ENCODE assay signal across 8 mouse cellular contexts in the genomic region with DNA sequence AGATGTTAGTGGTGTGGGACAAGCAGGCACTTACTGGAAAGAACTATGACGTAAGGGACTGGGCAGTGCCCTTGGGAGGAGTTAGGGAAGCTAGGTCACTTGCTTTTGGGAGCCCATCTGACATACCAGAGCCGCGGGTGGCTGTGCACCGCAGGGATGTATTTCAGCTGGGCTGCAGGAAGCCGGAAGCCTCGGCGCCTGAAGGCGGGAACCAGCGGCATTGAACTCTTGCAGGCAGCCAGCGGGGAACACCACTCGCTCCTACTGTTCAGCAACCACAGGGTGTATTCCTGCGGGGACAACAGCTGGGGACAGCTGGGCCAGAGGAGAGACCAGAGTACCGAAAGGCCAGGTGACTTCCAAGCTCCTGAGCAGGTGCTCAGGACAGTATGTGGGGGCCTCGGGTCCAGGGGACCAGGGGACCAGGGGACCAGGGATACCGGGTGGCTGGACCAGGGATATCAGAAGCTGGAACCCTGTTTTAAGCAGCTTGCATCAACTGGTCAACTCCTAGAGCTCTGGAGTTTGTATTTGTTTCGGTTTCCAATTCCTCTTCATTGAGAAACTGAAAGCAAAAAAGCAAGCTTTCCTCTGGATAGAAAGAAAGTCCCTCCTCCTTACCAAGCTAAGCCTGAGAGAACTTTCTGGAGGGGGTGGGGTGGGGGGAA. TPM values are rescaled to one million over a fixed set of nuclear protein-coding genes. Genes with fewer than 3 reads are reported as not detected.
DNase-seq lines count a peak whose midpoint lies in the region; ATAC-seq and TF ChIP-seq lines count a peak whose summit lies in the region.

A gene (plus strand): TSS at position 120 of the 668 bp plus-strand sequence.

- TF ChIP-seq CTCF in bone marrow, adult 2 months (IDR thresholded peaks at IDR 0.05; ENCODE audit: control insufficient read depth, insufficient read depth, low read length), result no peak
- no peak for TF ChIP-seq CTCF in liver, adult 2 months (IDR thresholded peaks at IDR 0.05; ENCODE audit: low read depth, low read length)

- peak within 1 kb of the TSS; percentile 90 for H3K27ac ChIP-seq in bone marrow, adult 2 months (ENCODE audit: control insufficient read depth, insufficient read depth, low read depth, low read length, poor library complexity)
- 0 out of 2 replicates have a peak within 1 kb of the TSS, but pooled peaks have one; percentile 29 for H3K27ac ChIP-seq in embryonic facial prominence, embryonic 15.5 days (replicated peaks)
- H3K27ac ChIP-seq in kidney, embryonic 14.5 days (ENCODE audit: low read depth, low read length), result peak within 1 kb of the TSS; percentile 42; the same call in 1 of the 2 replicates
- peak within 1 kb of the TSS; percentile 70 for H3K27ac ChIP-seq in liver, adult 2 months (replicated peaks; ENCODE audit: insufficient read depth, low read depth, low read length)

- H3K27me3 ChIP-seq in embryonic facial prominence, embryonic 15.5 days, result no peaks in the 10 kb centered on the region
- H3K27me3 ChIP-seq in kidney, embryonic 14.5 days (ENCODE audit: control insufficient read depth, insufficient read depth, low read length), result no peaks in the 10 kb centered on the region
- H3K27me3 ChIP-seq in liver, adult 2 months (ENCODE audit: control insufficient read depth, insufficient read depth, low read length), result no peaks in the 10 kb centered on the region
- H3K27me3 ChIP-seq in splenic B cell, adult 2 months (ENCODE audit: control insufficient read depth, insufficient read depth, low read length, poor library complexity, severe bottlenecking), result no peaks in the 10 kb centered on the region

- H3K4me3 ChIP-seq in bone marrow, adult 2 months (replicated peaks; ENCODE audit: control insufficient read depth, low read depth, low read length), result peak within 1 kb of the TSS; percentile 84
- peak within 1 kb of the TSS; percentile 56 for H3K4me3 ChIP-seq in embryonic facial prominence, embryonic 15.5 days (replicated peaks)
- H3K4me3 ChIP-seq in kidney, embryonic 14.5 days (ENCODE audit: low read length), result peak within 1 kb of the TSS; percentile 61
- H3K4me3 ChIP-seq in liver, adult 2 months (ENCODE audit: insufficient read depth, low read depth, low read length), result peak within 1 kb of the TSS; percentile 88

- H3K79me2 ChIP-seq in liver, adult 2 months (ENCODE audit: control insufficient read depth, insufficient read depth, low read length), result no peaks in the 10 kb centered on the region

- peak; percentile 78 for DNase-seq in A20 (ENCODE audit: low read depth, low spot score)
- DNase-seq in heart, adult 9 months (ENCODE audit: low spot score in 2 of 2), result peak; percentile 81 to 84
- DNase-seq in liver, adult 2 months (ENCODE audit: extremely low read depth, low read depth, low spot score), result peak; percentile 83
- DNase-seq in splenic B cell, adult 2 months (ENCODE audit: low read depth, low spot score), result peak; percentile 61

- ATAC-seq in embryonic facial prominence, embryonic 15.5 days (ENCODE audit: insufficient number of reproducible peaks, low FRiP score, low TSS enrichment, low read depth), result no peak; the same call in 1 of the 2 replicates
- peak; percentile 96 for ATAC-seq in kidney, embryonic 14.5 days (ENCODE audit: low FRiP score, low TSS enrichment)
- peak; percentile 80 for ATAC-seq in monocyte, adult 5-6 weeks (replicated peaks; ENCODE audit: insufficient number of reproducible peaks, low FRiP score, low TSS enrichment, poor library complexity, severe bottlenecking)

- WGBS in bone marrow, adult 2 months, result 2% methylated on average over 16 of the region's 16 CpGs
- 1% methylated on average over 16 of the region's 16 CpGs for WGBS in embryonic facial prominence, embryonic 15.5 days
- 3% methylated on average over 16 of the region's 16 CpGs for WGBS in kidney, embryonic 14.5 days
- under 1% methylated on average over 16 of the region's 16 CpGs for WGBS in liver, adult 2 months

- peak within 1 kb of the TSS; percentile 79 for H3K4me2 ChIP-seq in embryonic facial prominence, embryonic 15.5 days (replicated peaks)
- peak within 1 kb of the TSS; percentile 87 for H3K4me2 ChIP-seq in kidney, embryonic 14.5 days (replicated peaks; ENCODE audit: low read depth, low read length)

- peak within 1 kb of the TSS; percentile 44; the same call in 1 of the 2 replicates for H3K9ac ChIP-seq in embryonic facial prominence, embryonic 15.5 days
- peak within 1 kb of the TSS; percentile 64 for H3K9ac ChIP-seq in kidney, embryonic 14.5 days (ENCODE audit: low read depth, low read length)
- H3K9ac ChIP-seq in liver, adult 2 months (ENCODE audit: low read depth, low read length), result peak within 1 kb of the TSS; percentile 81

- TF ChIP-seq POLR2A in bone marrow, adult 2 months (IDR thresholded peaks at IDR 0.05; ENCODE audit: borderline replicate concordance, control insufficient read depth, low read depth, low read length), result peak; percentile 84
- peak; percentile 69; the same call in 1 of the 2 replicates for TF ChIP-seq POLR2A in liver, adult 2 months (IDR thresholded peaks at IDR 0.05; ENCODE audit: extremely low read depth, insufficient read depth, low read length)

- no peaks in the 10 kb centered on the region for H3K9me3 ChIP-seq in embryonic facial prominence, embryonic 15.5 days (replicated peaks)
- no peaks in the 10 kb centered on the region for H3K9me3 ChIP-seq in kidney, embryonic 14.5 days (ENCODE audit: control insufficient read depth, low read length)

- H3K36me3 ChIP-seq in embryonic facial prominence, embryonic 15.5 days, result no peaks in the 10 kb centered on the region
- H3K36me3 ChIP-seq in kidney, embryonic 14.5 days (ENCODE audit: control insufficient read depth, insufficient read depth, low read length), result no peaks in the 10 kb centered on the region
- peaks cover 3% of the 10 kb centered on the region for H3K36me3 ChIP-seq in liver, adult 2 months (ENCODE audit: control insufficient read depth, insufficient read depth, low read length)
- no peaks in the 10 kb centered on the region for H3K36me3 ChIP-seq in splenic B cell, adult 2 months (ENCODE audit: control insufficient read depth, insufficient read depth, low read length, poor library complexity, severe bottlenecking)

- H3K4me1 ChIP-seq in bone marrow, adult 2 months (ENCODE audit: control insufficient read depth, insufficient read depth, low read length), result no peaks in the 10 kb centered on the region
- no peaks in the 10 kb centered on the region for H3K4me1 ChIP-seq in embryonic facial prominence, embryonic 15.5 days
- H3K4me1 ChIP-seq in kidney, embryonic 14.5 days (ENCODE audit: control insufficient read depth, insufficient read depth, low read length), result no peaks in the 10 kb centered on the region
- H3K4me1 ChIP-seq in liver, adult 2 months (ENCODE audit: control insufficient read depth, insufficient read depth, low read length), result no peaks in the 10 kb centered on the region

RNA-seq across cellular contexts. Expression of the gene that starts here (rescaled TPM):
- 25.0 and 26.4 TPM in 2 replicates for polyA plus RNA-seq in bone marrow, adult 2 months (2011; ENCODE audit: insufficient read depth, insufficient read length, low replicate concordance, missing spikeins)
- polyA plus RNA-seq in embryonic facial prominence, embryonic 15.5 days (2015; fragmentation: Nextera tagmentation; extraction: Ambion mirVana), result 2.3 and 2.5 TPM in 2 replicates
- 3.0 and 3.4 TPM in 2 replicates for polyA plus RNA-seq in kidney, embryonic 14.5 days (2014; fragmentation: Nextera tagmentation; extraction: Ambion mirVana)
- 13.2 and 18.6 TPM in 2 replicates for total RNA-seq in liver, adult 2 months (2014; rRNA removed)
- polyA plus RNA-seq in liver, adult 2 months (2012; rRNA removed), result 9.1 and 15.7 TPM in 2 replicates
- total RNA-seq in monocyte, adult 5-6 weeks (2017), result 19.4 to 42.9 TPM (median 38.9 TPM) in 3 replicates

Comparison
In these comparisons a context has a peak if more than half of its experiments do, and no peak if none do; other contexts are left out.
1. H3K27ac ChIP-seq: peak in every context shown above with its lines; median percentile 90 in bone marrow, adult 2 months; 70 in liver, adult 2 months; 42 in kidney, embryonic 14.5 days; 29 in embryonic facial prominence, embryonic 15.5 days.